Mouse (Mus musculus) kidney, postnatal 14 days (tissue): ENCODE measurements around the gene Paf1.
A peak's percentile ranks its signal among the peaks of the same experiment; 100 is the strongest.
"Not testable (repeated sequence)": the region's sequence is repeated elsewhere in the genome, so short reads cannot be mapped to it uniquely, and the experiment has no call there.

Experiments
- DNase-seq: peaks from one replicate; pipeline ENCODE4 v3.0.0; 2022; ENCODE audit warnings: mixed read lengths

Gene Paf1

DNA sequence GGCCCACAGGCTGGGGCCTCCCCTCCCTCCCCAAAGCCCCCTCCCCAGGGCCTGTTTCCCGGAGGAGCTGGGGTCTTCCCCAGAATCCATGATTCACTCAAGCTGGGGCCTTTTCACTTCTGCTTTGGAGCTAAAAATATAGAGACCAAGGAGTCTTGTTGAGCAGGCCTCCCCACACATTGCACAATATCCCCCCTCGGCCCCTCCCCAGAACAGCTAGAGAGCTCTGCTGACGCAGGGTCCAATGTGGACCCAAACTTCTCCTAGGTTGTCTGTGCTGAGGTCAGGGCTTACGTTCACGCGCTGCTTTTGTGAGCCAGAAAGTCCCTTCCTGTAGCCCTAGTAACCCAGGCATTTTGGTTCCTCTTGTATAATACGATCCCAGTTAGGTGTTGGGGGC lies 6.7 kb upstream of the Paf1 start:
- no peak for DNase-seq

DNA sequence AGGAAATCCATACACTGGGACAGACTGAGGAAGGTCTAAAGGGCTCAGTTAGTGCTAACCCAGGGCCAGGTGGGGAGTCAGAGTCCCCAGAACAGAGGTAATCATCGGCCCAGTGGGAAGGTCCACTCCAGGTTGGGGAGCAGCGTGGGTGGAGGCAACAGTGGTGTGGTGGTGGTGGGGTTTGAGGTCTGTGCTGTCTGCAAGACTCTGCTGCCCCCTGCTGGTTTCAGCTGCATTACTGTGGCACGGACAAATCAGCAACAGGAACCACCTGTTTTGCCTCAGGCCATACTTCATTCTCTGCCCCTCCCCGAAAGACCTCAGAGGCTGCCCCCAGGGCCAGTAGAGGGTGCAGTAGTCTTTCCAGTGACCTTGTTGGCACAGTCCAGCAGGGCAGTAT lies 6.3 kb upstream of the Paf1 start:
- DNase-seq: peak; percentile 90

DNA sequence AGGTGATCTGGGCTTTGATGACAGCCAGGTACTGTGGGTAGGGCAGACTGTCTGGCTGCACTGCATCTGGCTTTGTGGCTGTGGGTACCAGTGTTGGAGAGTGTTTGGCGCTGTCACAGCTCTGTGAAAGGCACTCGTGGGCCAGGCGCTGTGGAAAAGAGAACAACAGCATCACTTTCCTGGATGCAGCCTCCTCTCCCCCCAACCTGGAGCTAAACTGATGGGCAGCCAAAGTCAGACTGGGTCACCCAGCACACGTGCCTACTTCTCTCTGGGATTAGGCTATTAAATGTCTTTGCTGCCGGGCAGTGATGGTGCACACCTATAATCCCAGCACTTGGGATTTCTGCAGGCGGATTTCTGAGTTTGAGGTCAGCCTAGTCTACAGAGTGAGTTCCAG lies 5.9 kb upstream of the Paf1 start:
- DNase-seq: not testable (repeated sequence)

DNA sequence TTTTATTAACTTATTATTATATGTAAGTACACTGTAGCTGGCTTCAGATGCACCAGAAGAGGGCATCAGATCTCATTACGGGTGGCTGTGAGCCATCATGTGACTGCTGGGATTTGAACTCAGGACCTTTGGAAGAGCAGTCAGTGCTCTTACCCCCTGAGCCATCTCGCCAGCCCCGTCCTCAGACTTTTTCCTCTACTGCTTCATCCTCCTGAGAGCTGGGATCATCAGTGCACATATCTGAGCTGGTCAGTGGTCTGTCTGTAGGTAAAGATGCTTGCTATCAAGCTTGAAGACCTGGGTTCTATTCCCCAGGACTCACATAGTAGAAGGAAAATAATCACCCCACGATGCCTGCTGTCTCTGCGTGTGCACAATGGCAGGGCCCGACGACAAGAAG lies 5.4 kb upstream of the Paf1 start:
- DNase-seq: not testable (repeated sequence)

DNA sequence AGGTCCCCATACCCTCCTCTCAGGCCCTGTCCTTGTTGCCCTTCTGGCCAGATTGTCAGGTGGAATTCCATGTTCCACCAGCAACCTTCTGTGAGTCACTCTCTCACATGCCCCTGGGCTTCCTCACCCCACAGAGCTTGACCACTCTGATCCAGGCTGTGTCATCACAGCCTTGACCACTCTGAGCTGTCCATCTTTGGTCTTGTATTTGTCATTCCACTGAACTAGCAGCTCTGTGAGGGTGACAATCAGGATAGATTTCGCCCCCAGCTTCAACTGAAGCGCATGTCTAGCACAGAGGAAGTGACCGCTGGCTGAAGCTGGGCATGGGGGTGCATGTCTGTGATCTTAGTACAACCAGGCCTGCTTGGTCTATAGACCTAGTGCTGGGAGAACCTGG lies 2.4 kb upstream of the Paf1 start:
- DNase-seq: no peak

DNA sequence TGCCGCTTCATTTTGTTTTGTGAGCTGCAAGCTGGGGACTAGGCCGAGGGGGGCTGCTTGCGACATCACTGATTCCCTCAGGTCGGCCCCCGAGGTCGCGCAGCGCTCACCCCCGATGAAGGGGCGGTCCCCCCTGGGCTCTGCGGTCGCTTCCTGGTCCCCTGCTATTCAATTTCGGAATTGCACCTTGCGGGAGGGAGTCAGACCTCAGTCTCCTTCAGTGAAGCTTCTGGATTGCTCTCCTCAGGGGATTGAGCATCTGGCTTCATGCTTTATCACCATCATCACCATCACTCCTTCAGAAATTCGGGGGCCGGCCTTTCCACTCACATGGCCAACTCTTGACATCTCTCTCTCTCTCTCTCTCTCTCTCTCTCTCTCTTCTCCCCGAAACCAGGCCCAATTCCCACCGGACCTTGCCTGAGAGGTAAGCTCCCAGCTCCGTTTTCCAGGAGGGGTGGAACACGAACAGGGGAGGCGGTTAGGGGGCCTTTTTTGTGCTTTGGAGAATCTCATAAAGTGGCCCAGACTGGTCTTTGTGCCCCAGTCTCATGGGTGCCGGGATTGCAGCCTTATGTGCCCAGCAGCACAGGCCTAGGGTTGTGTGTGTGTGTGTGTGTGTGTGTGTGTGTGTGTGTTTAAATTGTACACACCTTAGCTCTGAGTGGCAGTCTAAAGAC lies 661 bp downstream of the Paf1 start:
- DNase-seq: no peak

DNA sequence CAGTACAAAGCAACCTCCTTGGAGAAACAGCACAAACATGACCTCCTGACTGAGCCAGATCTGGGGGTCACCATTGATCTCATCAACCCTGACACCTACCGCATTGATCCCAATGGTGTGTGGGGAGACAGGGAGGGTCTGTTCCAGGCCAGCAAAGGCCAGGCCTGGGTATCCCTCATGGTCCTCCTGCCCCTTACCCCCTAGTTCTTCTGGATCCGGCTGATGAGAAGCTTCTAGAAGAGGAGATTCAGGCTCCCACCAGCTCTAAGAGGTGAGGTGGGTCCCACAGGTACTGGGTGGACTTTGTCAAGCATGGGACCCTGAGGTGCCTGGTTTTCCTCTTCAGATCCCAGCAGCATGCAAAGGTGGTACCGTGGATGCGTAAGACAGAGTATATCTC lies 2.7 kb downstream of the Paf1 start:
- DNase-seq: no peak

DNA sequence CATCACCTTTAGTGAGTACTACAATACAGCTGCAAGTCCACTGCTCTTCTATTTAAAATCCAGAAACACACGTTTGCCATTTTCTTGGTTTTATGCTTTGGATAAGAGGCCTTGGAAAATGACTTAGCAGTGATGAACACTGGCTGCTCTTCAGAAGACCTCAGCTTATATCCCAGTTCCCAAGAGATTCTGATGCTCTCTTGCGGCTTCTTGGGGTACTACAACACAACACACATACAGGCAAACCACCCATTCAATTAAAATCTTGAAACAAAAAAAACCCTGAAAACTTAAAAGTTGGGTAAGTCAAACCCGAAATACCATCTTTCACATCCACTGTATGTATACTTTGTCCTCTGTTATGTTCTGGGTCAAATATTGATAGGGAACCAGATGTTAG lies 5.2 kb downstream of the Paf1 start:
- DNase-seq: peak; percentile 56

DNA sequence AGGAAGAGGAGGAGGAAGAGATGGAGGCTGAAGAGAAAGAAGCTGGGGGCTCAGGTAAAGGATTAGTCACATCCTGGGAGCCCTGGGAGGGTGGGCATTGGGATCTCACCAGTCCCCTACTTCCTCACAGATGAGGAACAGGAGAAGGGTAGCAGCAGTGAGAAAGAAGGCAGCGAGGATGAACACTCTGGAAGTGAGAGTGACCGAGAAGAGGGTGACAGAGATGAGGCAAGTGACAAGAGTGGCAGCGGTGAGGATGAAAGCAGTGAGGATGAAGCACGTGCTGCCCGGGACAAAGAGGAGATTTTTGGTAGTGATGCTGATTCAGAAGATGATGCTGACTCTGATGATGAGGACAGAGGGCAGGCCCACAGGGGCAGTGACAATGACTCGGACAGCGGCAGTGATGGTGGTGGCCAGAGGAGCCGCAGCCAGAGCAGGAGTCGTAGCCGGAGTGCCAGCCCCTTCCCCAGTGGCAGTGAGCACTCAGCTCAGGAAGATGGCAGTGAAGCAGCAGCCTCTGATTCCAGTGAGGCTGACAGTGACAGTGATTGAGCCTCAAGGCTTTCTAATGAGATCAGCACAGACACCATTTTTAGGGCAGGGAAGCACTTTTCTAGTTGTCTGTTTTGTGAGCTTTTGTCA lies 6.1 kb downstream of the Paf1 start:
- DNase-seq: no peak

DNA sequence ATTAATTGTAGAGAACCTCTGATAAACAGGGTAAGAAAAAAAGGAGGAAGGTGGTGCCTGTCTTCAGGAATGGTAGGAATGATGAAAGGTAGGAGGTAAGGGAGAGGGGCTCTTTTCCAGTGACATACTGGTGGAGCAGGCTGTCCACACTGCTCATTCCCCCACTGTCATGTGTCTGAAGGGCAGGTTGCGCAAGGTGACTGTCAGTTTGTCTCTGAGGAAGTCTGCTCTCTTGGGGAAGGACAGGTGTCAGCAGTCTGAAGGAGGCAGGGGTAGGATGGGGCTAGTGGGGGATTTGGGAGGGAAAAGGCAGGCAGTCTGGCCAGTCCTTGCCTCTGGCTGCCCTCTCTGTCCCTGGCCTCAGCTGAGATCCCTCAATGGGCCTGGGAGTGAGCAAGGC lies 8.3 kb downstream of the Paf1 start:
- no peak for DNase-seq

DNA sequence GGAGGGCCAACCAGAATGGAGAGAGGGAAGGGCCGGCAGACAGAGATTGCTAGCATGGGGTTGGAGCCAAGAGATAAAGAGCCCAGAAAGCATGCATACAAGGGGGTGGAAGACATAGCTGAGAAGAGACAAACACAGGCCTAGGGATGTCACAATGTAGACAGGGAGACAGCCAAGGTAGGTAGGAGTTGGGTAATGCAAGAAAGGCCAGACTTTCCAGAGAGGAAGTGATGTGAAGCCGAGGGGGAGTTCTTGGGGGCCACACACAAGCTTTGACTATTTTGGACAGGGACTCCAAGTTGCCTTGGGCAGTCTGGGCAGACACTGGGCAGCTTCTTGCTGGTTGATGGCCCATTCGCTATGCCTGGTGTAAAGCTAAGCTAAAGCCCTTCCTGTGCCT lies 9.2 kb downstream of the Paf1 start:
- no peak for DNase-seq

DNA sequence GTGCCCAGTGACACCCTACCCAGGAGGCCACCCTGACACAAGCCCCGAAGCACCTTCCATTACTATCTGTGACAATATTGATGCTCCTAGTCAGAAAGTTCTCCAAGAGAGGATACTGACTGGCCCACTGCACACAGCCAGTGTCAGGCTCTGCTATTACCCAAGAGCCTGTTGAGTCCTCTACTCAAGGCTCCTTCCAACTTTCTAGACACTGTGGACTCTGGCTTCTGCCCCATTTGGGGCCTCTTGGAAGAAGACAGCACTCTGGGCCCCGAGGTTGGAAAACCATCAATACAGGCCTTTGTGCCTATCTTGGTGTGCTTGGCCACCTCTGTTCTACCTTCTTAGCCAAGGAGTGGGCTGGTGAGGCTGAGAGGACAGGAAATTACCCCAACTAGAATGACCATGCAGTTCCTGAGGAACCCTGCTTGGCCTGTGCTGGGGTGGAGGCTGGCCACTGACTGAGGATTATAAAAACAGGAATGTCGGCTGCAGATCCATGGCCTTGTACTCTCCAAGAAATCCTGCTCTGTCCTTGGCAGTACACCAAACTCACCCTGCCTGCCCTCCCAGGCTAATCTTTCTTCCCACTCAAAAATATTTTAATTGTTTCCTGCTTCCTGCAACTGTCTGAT lies 18.2 kb downstream of the Paf1 start:
- peak; percentile 87 for DNase-seq

DNA sequence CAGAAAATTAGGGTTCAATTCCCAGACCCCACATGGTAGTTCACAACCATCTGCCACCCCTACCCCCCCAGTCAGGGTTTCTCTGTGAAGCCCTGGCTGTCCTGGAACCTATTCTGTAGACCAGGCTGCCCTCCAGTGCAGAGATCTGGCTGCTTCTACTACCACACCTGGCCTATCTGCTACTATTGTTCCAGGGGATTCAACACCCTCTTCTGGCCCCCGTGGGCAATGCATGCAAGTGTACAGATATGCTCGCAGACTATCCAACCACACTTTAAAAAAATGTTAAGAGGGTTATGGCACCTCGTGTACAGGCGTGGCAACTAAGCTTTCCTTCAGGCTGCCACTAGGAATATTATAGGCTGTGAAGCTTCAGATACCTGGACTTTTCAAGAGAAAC lies 20.1 kb downstream of the Paf1 start:
- no peak for DNase-seq

DNA sequence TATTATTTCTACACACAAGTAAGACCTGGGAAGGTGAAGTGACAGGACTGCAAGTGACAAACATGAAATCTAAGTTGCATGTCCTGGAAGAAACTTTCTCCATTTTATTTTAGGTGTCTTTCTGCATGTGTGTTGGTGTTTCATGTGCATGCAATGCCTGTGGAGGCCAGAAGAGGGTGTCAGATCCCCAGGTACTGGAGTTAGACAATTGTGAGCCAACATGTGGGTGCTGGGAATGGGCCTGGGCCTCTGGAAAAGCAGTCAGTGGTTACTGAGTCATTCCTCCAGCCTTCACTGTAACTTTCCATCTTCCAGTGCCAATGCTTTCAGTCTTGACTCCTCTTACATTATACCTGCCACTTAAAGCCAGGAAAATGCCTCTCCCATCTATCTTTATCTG lies 24.6 kb downstream of the Paf1 start:
- no peak for DNase-seq

DNA sequence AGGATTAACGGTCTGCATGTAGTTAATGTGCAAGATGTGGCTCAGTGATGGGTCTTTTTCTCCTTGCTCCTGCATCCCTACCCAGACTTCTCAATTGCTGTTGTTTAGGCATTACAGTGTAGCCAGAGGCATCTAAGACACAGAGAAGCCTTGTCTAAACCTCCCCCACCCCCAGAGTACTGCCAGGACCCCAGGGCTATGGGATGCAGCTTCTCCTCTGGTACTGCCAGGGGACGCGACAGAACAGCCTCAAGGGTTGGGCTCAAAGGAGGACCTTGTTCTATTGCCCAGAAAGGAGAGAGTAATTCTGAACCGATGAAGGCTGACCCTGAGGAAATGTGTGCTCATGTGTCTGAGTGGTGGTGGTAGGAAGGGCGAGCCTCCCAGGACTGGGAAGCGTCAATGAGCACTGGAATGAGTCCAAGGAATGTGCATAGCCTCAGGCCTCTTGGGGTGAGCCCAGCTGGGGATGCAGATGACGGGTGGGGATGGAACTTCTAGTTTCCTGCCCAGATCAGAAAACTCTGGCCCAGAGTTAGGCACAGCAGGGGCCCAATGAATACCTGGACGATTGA lies 25.4 kb downstream of the Paf1 start:
- DNase-seq: peak; percentile 87

DNA sequence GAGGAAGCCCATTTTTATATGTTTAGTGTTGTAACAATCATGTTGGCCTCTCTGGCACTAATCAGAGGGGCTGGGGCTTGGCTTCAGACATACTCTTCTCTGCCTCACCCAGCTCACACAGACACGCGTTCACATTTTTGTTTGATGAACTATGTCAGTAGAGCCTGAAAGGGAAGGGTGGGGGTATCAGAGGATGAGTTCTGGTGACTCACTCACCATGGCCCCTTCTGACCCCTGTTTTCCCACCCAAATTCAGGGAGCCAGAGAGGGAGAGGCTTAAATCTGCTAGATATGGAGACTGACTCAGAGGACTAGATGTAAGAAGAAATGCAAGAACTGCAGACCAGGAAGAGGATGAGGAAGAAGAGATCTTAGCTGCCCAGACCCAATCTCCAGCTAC lies 26.7 kb downstream of the Paf1 start:
- no peak for DNase-seq

DNA sequence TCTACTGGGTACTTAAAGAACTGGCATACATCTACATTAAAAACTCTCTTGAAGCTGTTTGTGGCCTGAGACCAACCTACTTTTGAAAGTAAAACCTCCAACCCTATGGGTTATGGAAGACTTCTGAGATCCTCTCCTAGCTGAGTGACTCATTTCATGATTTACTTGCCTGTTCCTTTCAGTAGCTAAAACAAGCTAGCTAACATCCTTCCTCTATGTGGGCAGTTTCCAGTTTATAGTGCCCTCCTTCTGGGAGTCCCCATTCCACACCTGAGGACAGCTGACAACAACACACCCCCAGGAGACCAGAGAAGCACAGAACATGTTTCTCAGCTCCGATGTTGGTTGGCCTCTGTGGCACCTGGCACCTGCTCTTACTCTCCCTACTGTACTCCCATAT lies 30.3 kb downstream of the Paf1 start:
- no peak for DNase-seq

DNA sequence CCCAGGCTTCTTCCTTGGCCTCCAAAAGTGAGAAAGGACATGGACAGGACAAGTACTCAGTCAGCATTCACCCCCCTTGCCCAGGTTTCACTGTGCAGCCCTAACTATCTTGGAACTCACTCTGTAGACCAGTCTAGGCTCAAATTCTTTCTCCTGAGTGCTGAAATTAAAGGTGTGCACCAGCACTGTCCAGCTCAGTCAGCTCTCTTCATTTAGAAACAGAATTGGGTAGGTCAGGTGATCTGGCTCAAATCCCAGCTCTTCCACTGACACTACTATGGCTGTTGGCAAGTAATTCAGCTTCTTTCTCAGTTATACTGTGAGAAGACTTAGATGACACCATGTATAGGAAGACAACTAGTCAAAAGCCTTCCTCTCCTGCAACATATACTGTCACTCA lies 35.0 kb downstream of the Paf1 start:
- peak; percentile 39 for DNase-seq

DNA sequence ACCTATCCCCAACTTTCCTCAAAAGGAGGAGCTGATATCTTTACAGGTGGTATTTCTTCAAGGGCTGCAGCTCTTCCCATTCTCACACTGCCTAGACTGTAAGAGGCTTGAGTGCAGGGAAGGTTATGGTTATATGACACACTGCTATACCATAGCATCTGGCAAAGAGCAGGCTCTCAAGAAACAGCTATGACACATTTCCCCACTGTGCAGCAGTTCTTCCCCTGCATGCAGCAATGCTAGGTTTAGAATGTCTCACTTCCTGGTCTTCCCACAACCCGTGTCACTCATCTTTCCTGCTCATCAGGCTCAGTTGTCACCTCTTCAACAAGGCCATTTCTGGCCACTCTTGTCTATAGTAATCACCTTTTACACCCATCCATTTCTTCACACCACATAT lies 37.8 kb downstream of the Paf1 start:
- DNase-seq: no peak

DNA sequence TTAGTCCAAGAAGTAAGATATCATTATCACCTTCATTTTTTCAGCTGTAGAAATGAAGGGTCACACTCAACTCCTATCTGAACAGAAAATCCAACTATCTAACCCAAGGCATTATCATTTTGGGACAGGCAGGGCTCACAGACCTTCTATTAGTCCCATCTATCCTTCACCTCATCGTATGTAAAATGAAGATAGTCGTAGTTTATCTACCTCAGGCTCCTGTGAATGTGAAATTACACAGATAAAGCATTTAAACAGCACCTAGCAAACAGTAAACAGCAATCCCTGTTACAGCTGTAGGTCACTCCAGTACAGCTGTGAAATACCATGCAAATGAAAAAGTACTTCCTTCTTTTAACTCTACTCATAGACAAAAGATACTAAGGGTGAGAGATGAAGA lies 39.5 kb downstream of the Paf1 start:
- DNase-seq: no peak

DNA sequence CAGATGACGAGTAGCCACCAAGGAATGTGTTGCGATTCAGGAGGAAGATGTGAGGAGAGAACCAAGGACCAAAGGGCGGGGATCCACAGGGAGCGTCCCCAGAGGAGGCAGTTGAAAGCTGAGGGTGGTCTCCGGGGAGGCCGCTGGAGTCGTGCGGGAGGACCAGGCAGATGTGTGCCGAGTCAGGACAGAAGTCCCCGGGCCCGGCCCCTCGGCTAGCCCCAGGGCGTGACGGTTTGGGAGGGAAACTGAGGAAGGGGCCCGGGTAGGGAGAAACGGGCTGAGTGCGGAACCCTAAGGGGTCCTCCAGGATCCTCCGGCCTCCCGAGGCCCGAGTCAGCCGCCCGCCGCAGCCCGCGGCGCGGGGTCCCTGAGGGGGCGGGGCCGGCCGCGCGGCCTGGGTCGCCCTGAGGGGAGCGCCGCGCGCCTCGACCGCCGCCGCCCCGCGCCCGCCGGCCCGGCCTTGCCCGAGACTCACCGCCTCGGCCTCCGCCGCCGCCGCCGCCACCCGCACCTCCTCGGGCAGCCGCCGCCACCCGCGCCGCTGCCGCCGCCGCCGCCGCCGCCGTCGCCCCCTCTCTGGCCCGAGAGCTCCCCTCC lies 43.0 kb downstream of the Paf1 start:
- peak; percentile 33 for DNase-seq

DNA sequence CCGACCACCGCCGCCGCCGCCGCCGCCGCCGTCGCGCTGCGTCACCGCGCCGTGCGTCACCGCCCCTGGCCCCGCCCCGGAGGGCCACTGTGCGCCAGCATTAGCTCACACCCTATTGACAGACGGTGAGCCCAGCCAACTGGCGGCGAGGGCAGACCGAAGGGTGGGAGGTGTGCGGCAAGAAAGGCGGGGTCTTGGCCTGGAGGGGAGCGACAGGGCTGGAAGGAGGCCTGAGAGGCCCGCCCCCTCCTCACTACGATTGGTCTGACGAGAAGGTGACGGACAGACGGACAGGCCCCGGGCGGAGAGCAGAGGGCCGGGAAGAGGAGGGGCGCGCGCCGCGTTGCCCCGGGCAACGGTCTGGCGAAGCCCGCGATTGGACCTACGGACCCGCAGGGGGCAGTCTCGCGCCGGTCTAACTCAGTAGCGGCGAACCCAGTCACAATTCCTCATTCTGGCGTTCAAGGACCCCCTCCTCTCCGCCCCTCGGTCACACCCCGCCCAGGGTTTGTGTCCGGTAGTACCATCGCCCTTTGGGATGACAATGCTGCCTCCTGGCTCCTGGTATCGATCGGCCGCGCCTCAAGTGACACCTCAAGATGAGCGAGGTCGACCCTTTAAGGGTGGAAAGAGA lies 43.6 kb downstream of the Paf1 start:
- DNase-seq: peak; percentile 100

DNA sequence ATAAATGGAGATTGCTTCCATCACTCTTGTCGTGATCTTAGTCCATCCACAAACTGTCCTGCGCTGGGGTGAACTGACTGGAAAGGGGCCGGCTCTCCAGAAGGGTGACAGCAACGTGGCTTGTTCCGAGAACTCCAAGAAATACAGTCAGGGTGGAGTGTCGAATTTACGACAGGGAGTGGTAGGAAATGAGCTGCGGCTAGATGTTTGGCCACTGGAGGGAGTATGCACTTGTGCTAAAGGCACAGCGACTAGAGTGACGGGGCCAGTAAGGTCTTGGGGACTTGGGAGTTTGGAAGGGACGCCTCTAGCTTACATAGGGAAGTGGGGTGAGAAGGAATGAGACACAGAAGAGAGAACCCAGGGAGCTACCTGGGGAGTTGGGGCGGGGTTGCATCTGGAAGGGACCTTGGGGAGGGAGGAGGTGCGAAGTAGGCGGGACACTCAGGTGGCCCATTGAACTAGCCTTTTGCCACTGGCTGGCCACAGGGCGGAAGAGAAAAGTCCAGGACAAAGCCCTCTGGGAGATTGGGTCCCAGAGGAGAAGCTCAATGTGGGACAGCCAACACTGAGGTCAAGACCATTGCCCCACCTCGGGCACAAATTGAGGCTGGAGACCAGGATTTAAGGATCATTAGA lies 44.3 kb downstream of the Paf1 start, which contains the start of gene Gmfg:
Gene Gmfg, plus strand, starts transcription at position 516 of the 639 bp plus-strand sequence.
- DNase-seq: peak; percentile 84
